Mouse (Mus musculus) frontal cortex, postnatal 10 days (tissue): ENCODE data around the gene Cdh4.

Source experiments
- DNase-seq, 2 experiments: peaks; one replicate each; pipeline ENCODE4 v3.0.0; 2022; ENCODE audit warnings: low spot score in 2 of 2, mixed read lengths in 1 of 2

The Cdh4 gene

DNA sequence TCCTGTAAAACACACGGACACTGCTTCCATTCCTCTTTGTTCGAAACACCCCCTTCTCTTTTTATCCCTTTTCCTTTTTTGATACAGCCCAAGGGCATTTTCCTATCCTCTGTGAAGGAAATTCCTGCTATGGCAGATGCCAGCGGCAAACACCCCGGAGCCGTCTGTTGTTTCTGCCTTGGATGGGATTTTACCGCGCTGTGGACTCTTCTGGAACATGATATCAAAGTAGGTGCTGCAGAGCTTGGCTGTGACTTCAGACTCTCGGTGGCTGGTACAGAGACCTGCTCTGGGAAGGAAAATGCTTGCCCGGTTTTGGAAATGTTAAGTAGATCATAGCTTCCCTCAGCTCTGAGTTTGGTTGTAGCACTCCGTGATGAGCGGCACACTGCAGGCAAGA, 156.7 kb downstream of the Cdh4 start:
- no peak for DNase-seq

DNA sequence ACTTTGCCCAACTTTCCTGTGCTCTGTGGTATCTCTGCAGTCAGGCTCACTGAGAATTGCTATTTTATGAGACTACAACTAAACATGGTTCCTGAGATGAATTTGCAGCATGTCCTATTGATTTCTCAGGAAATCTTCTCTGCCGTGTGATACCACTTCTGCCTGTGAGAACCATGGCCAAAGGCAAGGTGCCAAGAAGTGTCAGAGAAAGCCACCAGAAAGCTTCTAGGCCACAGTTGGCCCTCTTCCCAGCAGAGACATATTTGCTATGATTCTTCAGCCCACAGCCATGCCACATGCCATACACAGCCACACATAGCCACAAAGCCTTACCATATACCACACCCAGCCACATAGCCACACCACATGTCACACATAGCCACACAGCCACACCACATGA, 157.7 kb downstream of the Cdh4 start:
- DNase-seq, result no peak

GRCm38 (mm10) chr2:179600347-179600746, 158.1 kb downstream of the Cdh4 start:
- DNase-seq, result no peak

GRCm38 (mm10) chr2:179601167-179601566, 158.9 kb downstream of the Cdh4 start:
- DNase-seq, result no peak

- DNase-seq, result no peak
Observed at GRCm38 (mm10) chr2:179604746-179605145, 162.5 kb downstream of the Cdh4 start.

- DNase-seq, result no peak
Observed at GRCm38 (mm10) chr2:179605255-179605654, 163.0 kb downstream of the Cdh4 start.

DNA sequence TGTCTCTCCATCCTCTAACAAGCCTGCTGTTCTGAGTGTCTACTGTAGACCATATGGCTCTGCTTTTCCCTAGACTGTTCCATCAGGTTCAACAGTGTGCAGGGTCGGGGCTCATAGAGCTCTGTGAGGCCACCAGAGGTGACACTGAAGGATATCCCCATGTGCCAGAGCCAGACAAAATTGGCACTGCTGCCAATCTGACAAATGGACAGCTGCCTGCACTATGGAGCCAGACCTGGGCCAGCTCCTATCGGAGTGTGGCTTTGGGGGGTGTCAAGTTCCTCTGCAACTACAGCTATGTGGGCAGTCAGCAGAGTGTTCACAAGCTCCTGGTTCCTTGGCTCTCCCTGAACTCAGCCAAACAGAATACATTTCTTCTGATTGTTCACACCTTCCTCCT, 164.1 kb downstream of the Cdh4 start:
- no peak for DNase-seq

- DNase-seq, result no peak
Observed at GRCm38 (mm10) chr2:179615906-179616305, 173.7 kb downstream of the Cdh4 start.

- no peak for DNase-seq
Observed at GRCm38 (mm10) chr2:179623643-179624473, 181.6 kb downstream of the Cdh4 start.

- DNase-seq, result no peak
Observed at GRCm38 (mm10) chr2:179627563-179627962, 185.3 kb downstream of the Cdh4 start.

GRCm38 (mm10) chr2:179630720-179631119, 188.5 kb downstream of the Cdh4 start:
- DNase-seq, result no peak

GRCm38 (mm10) chr2:179640576-179641301, 198.5 kb downstream of the Cdh4 start:
- DNase-seq, result no peak

GRCm38 (mm10) chr2:179648573-179649263, 206.5 kb downstream of the Cdh4 start:
- DNase-seq, result no peak

- DNase-seq, result no peak
Observed at GRCm38 (mm10) chr2:179649370-179649769, 207.1 kb downstream of the Cdh4 start.

DNA sequence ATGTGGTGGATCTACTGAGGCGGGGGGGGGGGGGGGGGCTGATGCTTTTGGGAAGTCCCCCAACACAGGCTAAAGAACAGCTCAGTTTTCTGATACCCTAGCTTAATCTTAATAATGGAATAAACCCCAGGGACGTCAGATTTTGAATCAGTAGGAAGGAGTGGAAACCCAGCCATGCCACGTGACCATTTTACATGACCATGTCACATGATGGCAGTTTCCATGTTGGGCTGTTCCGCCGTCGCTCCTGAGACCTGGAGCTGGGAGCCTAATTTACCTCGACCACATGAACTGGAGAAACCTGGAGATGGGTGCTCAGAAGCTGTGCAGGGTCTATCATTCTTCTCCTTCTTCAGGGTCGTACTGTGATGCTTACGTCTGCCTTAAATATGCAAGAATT, 207.9 kb downstream of the Cdh4 start:
- DNase-seq, result no peak

DNA sequence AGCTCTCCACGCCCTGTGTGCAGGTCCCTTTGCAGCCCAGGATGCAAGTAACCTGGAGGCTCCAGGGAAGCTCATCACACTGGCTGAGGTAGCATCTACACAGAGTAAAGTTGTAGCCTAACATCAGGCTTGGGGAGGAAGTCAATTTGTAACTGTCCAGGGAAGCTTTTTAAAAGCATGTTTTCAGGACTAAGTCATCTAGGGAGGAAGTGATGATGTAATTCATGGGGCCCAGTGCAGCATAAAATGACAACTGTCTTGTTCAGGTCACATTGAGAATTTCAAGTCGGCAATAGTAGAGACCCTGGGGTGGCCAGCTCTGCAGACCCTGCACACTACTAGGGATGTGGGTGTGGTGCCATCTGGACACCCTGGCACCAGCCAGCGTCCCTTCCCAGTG, 213.3 kb downstream of the Cdh4 start:
- no peak for DNase-seq

- no peak for DNase-seq
Observed at GRCm38 (mm10) chr2:179659254-179659653, 217.0 kb downstream of the Cdh4 start.

GRCm38 (mm10) chr2:179661998-179662714, 219.9 kb downstream of the Cdh4 start:
- DNase-seq, result no peak

GRCm38 (mm10) chr2:179662739-179663138, 220.5 kb downstream of the Cdh4 start:
- no peak for DNase-seq

GRCm38 (mm10) chr2:179663652-179664051, 221.4 kb downstream of the Cdh4 start:
- no peak for DNase-seq

DNA sequence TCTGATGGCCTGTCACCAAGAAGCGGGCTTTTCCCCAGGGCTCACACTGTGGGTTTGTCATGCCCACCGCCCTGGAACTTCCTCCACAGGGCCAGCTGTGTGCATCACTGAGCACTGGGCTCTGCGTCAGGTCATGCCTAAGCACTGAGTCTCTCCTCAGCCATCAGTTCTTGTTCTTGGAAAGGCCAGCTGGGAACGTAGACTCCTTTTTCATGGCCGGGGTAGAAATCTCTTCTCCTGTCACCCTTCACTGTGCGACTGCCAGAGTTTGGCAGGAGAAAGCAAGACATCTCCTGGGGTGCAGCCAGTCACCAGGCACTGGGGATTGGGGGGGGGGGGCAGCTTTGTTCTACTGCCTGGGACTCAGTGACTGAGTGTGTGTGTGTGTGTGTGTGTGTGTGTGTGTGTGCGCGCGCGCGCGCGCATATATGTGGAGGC, 222.0 kb downstream of the Cdh4 start:
- DNase-seq, result no peak

GRCm38 (mm10) chr2:179670689-179671088, 228.5 kb downstream of the Cdh4 start:
- no peak for DNase-seq
